ENCODE assay signal across 8 mouse cellular contexts in the genomic region with DNA sequence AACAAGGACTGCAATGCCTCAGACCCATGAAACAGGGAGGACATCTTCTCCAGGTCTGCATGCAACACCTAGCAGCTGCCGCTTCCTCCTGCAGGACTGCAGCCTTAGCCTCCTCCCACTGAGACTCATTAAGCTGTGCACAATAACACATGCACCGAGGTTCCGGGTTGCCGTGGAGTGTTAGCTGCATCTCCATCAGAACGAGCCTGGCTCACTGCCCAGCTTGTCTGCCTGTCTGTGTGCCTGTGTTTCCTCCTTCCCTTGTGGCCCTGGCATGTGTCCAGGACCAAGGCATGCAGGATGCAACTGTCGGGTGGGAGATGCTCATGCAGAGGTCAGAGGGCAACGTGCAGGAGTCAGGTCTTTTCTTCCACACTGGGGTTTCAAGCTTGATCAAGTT.
DNase-seq lines count a peak whose midpoint lies in the region; ATAC-seq and TF ChIP-seq lines count a peak whose summit lies in the region.

No protein-coding gene starts in this region.

- peak; percentile 34 for DNase-seq in limb, embryonic 11.5 days (ENCODE audit: low spot score)
- DNase-seq in limb, embryonic 10.5 days (ENCODE audit: low spot score), result no peak
- peak; percentile 33 for DNase-seq in brain, adult 2 months (ENCODE audit: low read depth, low spot score)
- DNase-seq in kidney, postnatal 0 days (ENCODE audit: low spot score), result peak; percentile 61
- peak; percentile 37 for DNase-seq in midbrain, embryonic 10.5 days (ENCODE audit: low spot score)
- no peak for DNase-seq in thymus, postnatal 0 days (ENCODE audit: low spot score)
- no peak for DNase-seq in urinary bladder, adult 2 months (ENCODE audit: low spot score)

- no peak overlapping the region for H3K27ac ChIP-seq in limb, embryonic 11.5 days (replicated peaks; ENCODE audit: low read depth, low read length)
- H3K27ac ChIP-seq in limb, embryonic 10.5 days, result no peak overlapping the region
- H3K27ac ChIP-seq in kidney, postnatal 0 days, result no peak overlapping the region
- no peak overlapping the region for H3K27ac ChIP-seq in midbrain, embryonic 10.5 days (replicated peaks)

- no peak overlapping the region for H3K4me3 ChIP-seq in limb, embryonic 11.5 days (ENCODE audit: low read depth, low read length)
- no peak overlapping the region for H3K4me3 ChIP-seq in limb, embryonic 10.5 days
- no peak overlapping the region for H3K4me3 ChIP-seq in kidney, postnatal 0 days (replicated peaks; ENCODE audit: low read depth, low read length)
- peak overlapping the region; percentile 27; the same call in 1 of the 2 replicates for H3K4me3 ChIP-seq in midbrain, embryonic 10.5 days

- no peak overlapping the region for H3K9ac ChIP-seq in limb, embryonic 11.5 days (ENCODE audit: low read length)
- H3K9ac ChIP-seq in kidney, postnatal 0 days (ENCODE audit: low read depth, low read length), result no peak overlapping the region

- no peaks in the 10 kb centered on the region for H3K9me3 ChIP-seq in limb, embryonic 11.5 days (ENCODE audit: control insufficient read depth, low read length)
- H3K9me3 ChIP-seq in limb, embryonic 10.5 days (replicated peaks), result no peaks in the 10 kb centered on the region
- H3K9me3 ChIP-seq in kidney, postnatal 0 days (replicated peaks; ENCODE audit: low read length), result no peaks in the 10 kb centered on the region; the same call in 1 of the 2 replicates
- H3K9me3 ChIP-seq in midbrain, embryonic 10.5 days (replicated peaks), result no peaks in the 10 kb centered on the region

- no peak overlapping the region for H3K4me2 ChIP-seq in limb, embryonic 11.5 days (ENCODE audit: low read depth, severe bottlenecking)
- H3K4me2 ChIP-seq in kidney, postnatal 0 days (ENCODE audit: low read length), result no peak overlapping the region

- ATAC-seq in limb, embryonic 11.5 days (ENCODE audit: insufficient number of reproducible peaks, low FRiP score, low TSS enrichment, low read depth), result no peak
- ATAC-seq in granulocyte monocyte progenitor cell, adult 5-6 weeks (replicated peaks; ENCODE audit: poor library complexity, severe bottlenecking), result peak; percentile 40
- ATAC-seq in kidney, postnatal 0 days (replicated peaks; ENCODE audit: low FRiP score, low read depth), result no peak

- no peak for TF ChIP-seq CTCF in kidney, postnatal 0 days (IDR thresholded peaks at IDR 0.05; ENCODE audit: low read depth)

- 28% methylated on average over 7 of the region's 7 CpGs for WGBS in limb, embryonic 11.5 days
- WGBS in limb, embryonic 10.5 days, result 46% methylated on average over 7 of the region's 7 CpGs
- WGBS in kidney, postnatal 0 days, result 7% methylated on average over 7 of the region's 7 CpGs
- 17% methylated on average over 7 of the region's 7 CpGs for WGBS in midbrain, embryonic 10.5 days

- no peaks in the 10 kb centered on the region for H3K27me3 ChIP-seq in limb, embryonic 11.5 days (ENCODE audit: control insufficient read depth, insufficient read depth, low read length)
- no peaks in the 10 kb centered on the region for H3K27me3 ChIP-seq in limb, embryonic 10.5 days (ENCODE audit: low read depth, poor library complexity, severe bottlenecking)
- H3K27me3 ChIP-seq in kidney, postnatal 0 days (ENCODE audit: insufficient read depth, low read length), result no peaks in the 10 kb centered on the region
- no peaks in the 10 kb centered on the region for H3K27me3 ChIP-seq in midbrain, embryonic 10.5 days (ENCODE audit: low read depth, poor library complexity, severe bottlenecking)

- H3K4me1 ChIP-seq in limb, embryonic 11.5 days (ENCODE audit: control insufficient read depth, insufficient read depth, low read length), result peaks cover 3% of the 10 kb centered on the region; the same call in 1 of the 2 replicates
- peaks cover 9% of the 10 kb centered on the region for H3K4me1 ChIP-seq in limb, embryonic 10.5 days
- H3K4me1 ChIP-seq in kidney, postnatal 0 days (replicated peaks; ENCODE audit: insufficient read depth, low read length), result no peaks in the 10 kb centered on the region
- H3K4me1 ChIP-seq in midbrain, embryonic 10.5 days, result peaks cover 16% of the 10 kb centered on the region

- no peaks in the 10 kb centered on the region for H3K36me3 ChIP-seq in limb, embryonic 11.5 days (ENCODE audit: control insufficient read depth, insufficient read depth, low read length)
- H3K36me3 ChIP-seq in limb, embryonic 10.5 days, result no peaks in the 10 kb centered on the region
- H3K36me3 ChIP-seq in kidney, postnatal 0 days (ENCODE audit: insufficient read depth, low read length), result no peaks in the 10 kb centered on the region
- no peaks in the 10 kb centered on the region for H3K36me3 ChIP-seq in midbrain, embryonic 10.5 days

Comparison
In these comparisons a context has a peak if more than half of its experiments do, and no peak if none do; other contexts are left out.
1. DNase-seq: peak in limb, embryonic 11.5 days (single experiment), brain, adult 2 months (single experiment), kidney, postnatal 0 days (single experiment) and midbrain, embryonic 10.5 days (single experiment); none in limb, embryonic 10.5 days (single experiment), thymus, postnatal 0 days (single experiment) and urinary bladder, adult 2 months (single experiment).